Mouse (Mus musculus): ENCODE results near the gene Gpc6. TPM values are rescaled to one million over a fixed set of nuclear protein-coding genes. Genes with fewer than 3 reads are reported as not detected.

The Gpc6 gene
- total RNA-seq, 2 experiments from 2014 or later = not detected

GRCm38 (mm10) chr14:117351296-117351695 lies 426.2 kb downstream of the Gpc6 start:
- ATAC-seq (replicated peaks; ENCODE audit: poor library complexity) = no peak

GRCm38 (mm10) chr14:117361155-117361964 lies 436.2 kb downstream of the Gpc6 start:
- no peak for ATAC-seq (replicated peaks; ENCODE audit: poor library complexity)

- ATAC-seq (replicated peaks; ENCODE audit: poor library complexity) = no peak
Observed at GRCm38 (mm10) chr14:117361965-117362309, 436.8 kb downstream of the Gpc6 start.

- no peak for ATAC-seq (replicated peaks; ENCODE audit: poor library complexity)
Observed at GRCm38 (mm10) chr14:117369331-117369866, 444.3 kb downstream of the Gpc6 start.

GRCm38 (mm10) chr14:117376822-117377376 lies 451.8 kb downstream of the Gpc6 start:
- no peak for ATAC-seq (replicated peaks; ENCODE audit: poor library complexity)

GRCm38 (mm10) chr14:117379979-117380378 lies 454.9 kb downstream of the Gpc6 start:
- no peak for ATAC-seq (replicated peaks; ENCODE audit: poor library complexity)

- ATAC-seq (replicated peaks; ENCODE audit: poor library complexity) = no peak
Observed at GRCm38 (mm10) chr14:117383188-117383587, 458.1 kb downstream of the Gpc6 start.

GRCm38 (mm10) chr14:117384096-117384770 lies 459.1 kb downstream of the Gpc6 start:
- ATAC-seq (replicated peaks; ENCODE audit: poor library complexity) = no peak

GRCm38 (mm10) chr14:117385731-117386270 lies 460.7 kb downstream of the Gpc6 start:
- ATAC-seq (replicated peaks; ENCODE audit: poor library complexity) = no peak

- ATAC-seq (replicated peaks; ENCODE audit: poor library complexity) = no peak
Observed at GRCm38 (mm10) chr14:117390794-117391320, 465.7 kb downstream of the Gpc6 start.

- ATAC-seq (replicated peaks; ENCODE audit: poor library complexity) = no peak
Observed at GRCm38 (mm10) chr14:117391412-117391811, 466.3 kb downstream of the Gpc6 start.

GRCm38 (mm10) chr14:117397165-117397564 lies 472.1 kb downstream of the Gpc6 start:
- peak; percentile 46 for ATAC-seq (replicated peaks; ENCODE audit: poor library complexity)

GRCm38 (mm10) chr14:117407824-117408524 lies 482.9 kb downstream of the Gpc6 start:
- no peak for ATAC-seq (replicated peaks; ENCODE audit: poor library complexity)

- ATAC-seq (replicated peaks; ENCODE audit: poor library complexity) = no peak
Observed at GRCm38 (mm10) chr14:117408525-117408835, 483.4 kb downstream of the Gpc6 start.

GRCm38 (mm10) chr14:117409778-117410177 lies 484.7 kb downstream of the Gpc6 start:
- ATAC-seq (replicated peaks; ENCODE audit: poor library complexity) = no peak

- ATAC-seq (replicated peaks; ENCODE audit: poor library complexity) = no peak
Observed at GRCm38 (mm10) chr14:117410511-117410910, 485.4 kb downstream of the Gpc6 start.

GRCm38 (mm10) chr14:117415045-117415444 lies 489.9 kb downstream of the Gpc6 start:
- peak; percentile 95 for ATAC-seq (replicated peaks; ENCODE audit: poor library complexity)

GRCm38 (mm10) chr14:117419561-117420218 lies 494.6 kb downstream of the Gpc6 start:
- no peak for ATAC-seq (replicated peaks; ENCODE audit: poor library complexity)

GRCm38 (mm10) chr14:117421170-117421569 lies 496.1 kb downstream of the Gpc6 start:
- ATAC-seq (replicated peaks; ENCODE audit: poor library complexity) = no peak

GRCm38 (mm10) chr14:117426116-117426515 lies 501.0 kb downstream of the Gpc6 start:
- no peak for ATAC-seq (replicated peaks; ENCODE audit: poor library complexity)

Data from megakaryocyte progenitor cell, adult 5-6 weeks (primary cell).